Mouse (Mus musculus) bone marrow, adult 2 months (tissue): Measurements from ENCODE around the gene Fchsd2.

Experiments used
- CTCF ChIP-seq: fragments of 200-500 bp; IDR thresholded peaks from 2 replicates; pipeline ENCODE4 v1.5.1; 2011; ENCODE audit warnings: low read length, control low read depth; ENCODE audit not compliant: control insufficient read depth, insufficient read depth
- POLR2A ChIP-seq: fragments of 200-500 bp; IDR thresholded peaks from 2 replicates; pipeline ENCODE4 v1.6.1; 2011; ENCODE audit warnings: low read depth, mild to moderate bottlenecking, control low read depth, low read length, borderline replicate concordance; ENCODE audit not compliant: control insufficient read depth

DNA sequence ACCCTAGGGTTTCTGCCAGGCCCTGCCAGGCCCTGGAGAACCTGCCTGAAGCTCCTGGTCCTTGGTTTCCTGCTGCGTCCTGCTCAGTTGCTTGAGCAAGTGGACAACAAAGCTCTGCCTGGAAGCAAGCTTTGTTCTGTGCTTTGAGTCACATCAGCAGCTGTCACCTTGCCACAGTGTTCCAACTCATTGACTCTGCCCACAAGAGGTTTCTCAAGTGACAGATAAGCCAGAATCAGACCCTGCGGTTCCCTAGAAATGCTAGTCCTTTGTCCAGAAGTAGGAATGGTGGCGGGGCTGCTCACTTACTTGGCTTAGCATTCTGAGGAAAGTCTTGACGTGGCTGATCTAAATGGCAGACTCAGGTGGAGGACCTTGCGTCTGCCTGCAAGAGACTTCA, 2.9 kb downstream of the Fchsd2 start:
- TF ChIP-seq POLR2A: no peak
- TF ChIP-seq CTCF: no peak
